Mouse (Mus musculus) bone marrow, adult 2 months (tissue): Measurements from ENCODE around the gene Pigf.

Experiments used
- CTCF ChIP-seq: fragments of 200-500 bp; IDR thresholded peaks from 2 replicates; pipeline ENCODE4 v1.5.1; 2011; ENCODE audit warnings: low read length, control low read depth; ENCODE audit not compliant: control insufficient read depth, insufficient read depth
- POLR2A ChIP-seq: fragments of 200-500 bp; IDR thresholded peaks from 2 replicates; pipeline ENCODE4 v1.6.1; 2011; ENCODE audit warnings: low read depth, mild to moderate bottlenecking, control low read depth, low read length, borderline replicate concordance; ENCODE audit not compliant: control insufficient read depth

- no peak for TF ChIP-seq POLR2A
- no peak for TF ChIP-seq CTCF
Measured at GRCm38 (mm10) chr17:86991306-86991705, 33.9 kb downstream of the Pigf start.
